Mouse (Mus musculus): ENCODE data around the gene Kif23.

DNA sequence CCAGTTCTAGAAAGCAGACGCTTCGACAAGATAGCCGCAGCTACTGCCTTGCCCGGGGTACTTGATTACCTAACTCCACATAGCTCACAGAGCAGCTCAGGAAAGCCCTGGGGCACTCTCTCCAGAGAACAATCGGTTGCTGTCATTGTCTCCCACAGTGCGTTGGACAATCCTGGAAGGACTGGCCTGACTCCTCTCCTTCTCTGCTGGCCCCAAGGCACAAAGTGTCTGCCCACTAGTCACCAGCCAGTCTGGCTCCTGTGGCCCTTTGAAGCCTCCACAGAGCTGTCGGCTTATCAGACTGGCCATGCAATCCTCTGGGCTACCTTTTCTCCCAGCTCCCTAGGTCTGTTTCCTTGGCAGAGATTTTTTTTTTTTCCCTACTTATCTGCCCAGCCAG is 5.7 kb upstream of the Kif23 start:
- TF ChIP-seq GATA1 (IDR thresholded peaks at IDR 0.05; ENCODE audit: borderline replicate concordance, low read length) (no peak), FLI1 (IDR thresholded peaks at IDR 0.05; ENCODE audit: low read length) (no peak)
